Mouse (Mus musculus): ENCODE measurements around the gene Sept4.

Sept4 gene

GRCm38 (mm10) chr11:87568255-87568953, at the start of gene Sept4:
Gene Sept4 (plus strand): TSS chr11:87568903.
- no peak for DNase-seq

DNA sequence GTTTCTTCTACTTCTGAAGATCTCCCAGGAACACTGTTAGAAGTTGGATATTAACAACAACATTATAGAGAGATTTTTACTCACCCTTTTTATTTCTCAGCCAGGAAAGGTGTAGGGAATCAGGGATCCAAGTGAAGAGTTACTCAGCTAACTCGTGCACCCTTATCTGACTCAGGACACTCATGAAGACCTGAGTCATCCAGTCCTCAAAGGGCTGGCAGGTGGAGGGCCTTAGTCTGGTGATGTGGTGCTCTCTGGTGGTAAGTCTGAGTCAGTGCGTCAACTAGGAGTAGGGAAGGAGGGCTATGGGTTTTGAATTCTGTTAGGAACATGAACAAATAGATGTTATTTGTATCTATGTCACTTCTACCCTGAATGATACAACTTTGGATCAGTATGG, 49.4 kb upstream of the Sept4 start:
- DNase-seq: peak; percentile 25 to 52

DNA sequence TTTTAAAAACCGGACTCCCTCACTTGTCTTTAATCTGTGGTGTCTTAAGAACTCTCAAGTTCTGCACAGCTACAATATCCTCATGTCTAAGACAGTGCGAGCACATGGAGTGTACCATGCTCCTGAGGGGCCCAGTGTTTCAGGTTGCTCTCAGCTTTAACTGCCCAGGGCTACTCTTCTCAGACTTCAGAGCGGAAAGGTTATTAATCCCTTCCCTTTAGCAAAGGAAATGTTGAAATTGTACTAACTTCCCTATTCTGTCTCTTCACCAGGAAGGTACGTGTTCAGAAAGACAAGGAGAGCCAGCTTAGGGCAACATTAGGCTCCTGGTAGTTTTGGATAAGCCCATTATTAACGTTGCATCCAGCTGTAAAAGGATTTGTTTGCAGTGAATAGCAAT, 45.2 kb upstream of the Sept4 start:
- no peak for DNase-seq

DNA sequence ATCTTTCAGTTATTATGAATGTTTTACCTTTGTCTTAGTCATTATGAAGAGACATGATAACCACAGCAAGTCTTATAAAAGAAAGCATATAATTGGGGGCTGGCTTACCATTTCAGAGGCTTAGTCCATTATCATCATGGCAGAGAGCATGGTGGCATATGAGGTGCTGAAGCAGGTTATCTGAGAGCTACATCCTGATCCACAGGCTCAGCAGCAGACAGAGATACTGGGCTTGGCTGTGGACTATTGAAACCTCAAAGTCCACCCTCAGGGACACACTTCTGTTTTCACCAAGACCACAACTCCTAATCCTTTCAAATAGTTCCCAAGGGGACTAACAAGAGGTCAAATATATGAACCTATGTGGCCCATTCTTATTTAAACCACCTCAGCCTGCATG, 44.7 kb upstream of the Sept4 start:
- no peak for DNase-seq

GRCm38 (mm10) chr11:87524780-87525179, 43.9 kb upstream of the Sept4 start:
- no peak for DNase-seq

- DNase-seq: no peak
Measured at GRCm38 (mm10) chr11:87527364-87527763, 41.3 kb upstream of the Sept4 start.

DNA sequence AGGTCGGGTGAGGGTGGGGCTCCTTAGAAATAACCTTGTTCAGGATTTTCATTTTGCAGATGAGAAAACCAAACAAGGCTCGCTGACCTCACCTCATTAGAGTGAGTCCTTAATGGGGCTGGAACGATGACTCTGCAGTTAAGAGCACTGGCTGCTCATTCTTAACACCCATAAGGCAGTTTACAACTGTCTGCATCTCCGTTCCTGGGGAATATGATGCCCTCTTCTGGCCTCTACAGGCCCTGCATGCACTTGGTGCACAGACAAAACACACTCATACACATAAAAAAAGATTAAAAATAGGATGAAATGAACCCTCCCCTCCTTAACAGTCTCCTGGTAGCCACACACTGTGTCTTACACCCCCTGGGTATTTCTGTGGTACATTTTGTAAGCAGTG, 40.7 kb upstream of the Sept4 start:
- no peak for DNase-seq

GRCm38 (mm10) chr11:87531695-87532094, 37.0 kb upstream of the Sept4 start:
- no peak for DNase-seq

DNA sequence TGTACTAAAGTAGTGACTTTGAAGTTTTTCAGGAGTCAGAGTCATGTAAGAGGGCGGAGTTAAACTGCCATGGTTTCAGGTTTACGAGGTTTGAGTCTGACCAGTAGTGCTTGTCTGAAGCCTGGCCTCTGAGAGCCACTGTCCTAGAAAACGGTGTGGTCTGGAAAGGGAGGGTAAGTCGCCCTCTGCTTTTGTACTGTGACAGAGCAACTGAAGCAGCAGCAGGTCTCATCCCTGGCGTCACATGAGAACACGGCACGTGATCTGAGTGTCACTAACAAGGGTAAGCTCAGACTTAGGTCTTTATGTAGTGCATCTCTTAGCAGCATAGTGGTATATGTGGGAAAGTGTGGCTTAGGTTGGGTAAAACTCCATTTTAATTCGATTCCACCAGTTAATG, 26.4 kb upstream of the Sept4 start:
- DNase-seq: no peak

GRCm38 (mm10) chr11:87542906-87543305, 25.8 kb upstream of the Sept4 start:
- DNase-seq: no peak

DNA sequence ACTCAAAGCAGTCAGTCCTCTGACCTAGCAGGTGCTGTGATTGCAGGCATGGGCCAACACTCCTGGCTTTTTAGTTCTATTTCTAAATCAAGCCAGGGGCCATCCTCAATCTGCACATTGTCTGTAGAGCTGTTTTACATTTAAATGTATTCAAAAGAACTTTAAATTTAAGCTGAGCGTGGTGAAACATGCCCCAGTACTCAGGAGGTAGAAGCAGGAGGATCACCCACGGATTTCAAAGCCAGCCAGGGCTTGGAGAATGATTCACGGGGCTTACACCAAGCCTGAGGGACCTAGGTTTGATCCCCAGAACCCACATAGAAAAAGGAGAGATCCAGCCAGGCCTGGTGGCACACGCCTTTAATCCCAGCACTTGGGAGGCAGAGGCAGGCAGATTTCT, 15.4 kb upstream of the Sept4 start:
- DNase-seq: no peak

DNA sequence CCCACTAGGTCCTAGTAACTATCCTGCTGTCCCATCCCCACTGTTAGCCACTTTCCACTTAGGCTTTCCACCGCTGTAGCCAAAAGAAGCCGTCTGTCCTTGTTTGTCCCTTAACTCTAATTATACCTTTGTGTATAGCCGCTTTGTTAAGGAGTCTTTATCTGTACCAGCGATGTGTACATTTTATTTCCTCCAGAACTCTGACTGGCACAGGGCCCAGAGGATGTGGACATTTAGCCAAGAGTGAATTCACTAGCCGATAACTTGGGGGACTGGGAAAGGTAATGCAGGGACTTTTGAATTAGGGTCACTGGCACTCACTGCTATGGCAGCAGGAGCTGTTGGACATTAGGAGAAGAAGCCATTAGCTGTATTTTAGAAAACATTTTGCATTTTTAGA, 14.3 kb upstream of the Sept4 start:
- DNase-seq: peak; percentile 72 to 73

GRCm38 (mm10) chr11:87555106-87555703, 13.5 kb upstream of the Sept4 start:
- no peak for DNase-seq

DNA sequence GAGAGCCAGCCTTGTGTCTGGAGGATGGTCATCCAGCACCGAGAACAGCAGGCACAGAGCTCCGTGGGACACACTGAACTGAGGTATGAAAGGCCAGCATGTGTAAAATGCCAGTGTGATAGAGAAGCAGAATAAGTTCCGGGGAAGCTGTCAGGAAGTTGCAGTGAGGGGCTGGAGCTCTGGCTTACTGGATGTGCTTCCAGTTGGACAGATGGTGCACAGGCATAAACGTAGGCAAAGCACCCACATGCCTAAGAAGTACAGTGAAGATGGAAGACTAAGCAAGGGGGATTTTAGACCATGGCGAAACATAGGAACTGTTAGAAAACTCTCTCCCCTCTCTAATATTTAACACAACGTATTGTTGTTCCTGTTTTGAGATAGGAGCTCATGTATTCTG, 7.5 kb upstream of the Sept4 start:
- no peak for DNase-seq

GRCm38 (mm10) chr11:87566501-87566900, 2.2 kb upstream of the Sept4 start, which contains the start of gene Gm11492:
Gene Gm11492 (plus strand): TSS chr11:87566653.
- DNase-seq: no peak

DNA sequence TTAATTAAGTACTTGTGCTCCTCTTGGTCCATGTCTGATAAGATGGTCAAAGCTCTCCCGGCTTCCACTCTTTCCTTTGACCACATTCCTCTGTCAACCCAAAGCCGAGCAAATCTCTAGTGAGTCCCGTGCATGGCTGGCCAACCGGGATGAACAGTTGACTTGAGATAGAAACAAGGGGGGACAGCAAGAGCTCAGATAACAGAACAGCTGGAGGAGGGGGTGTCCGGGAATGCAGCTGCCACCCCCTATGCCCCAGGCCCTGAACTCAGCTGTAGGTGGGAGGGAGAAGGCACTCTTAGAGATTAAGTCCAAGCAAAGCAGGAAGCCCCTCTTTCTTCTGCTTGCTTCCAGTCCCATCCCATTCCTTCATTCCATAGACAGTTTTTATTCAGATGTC, 2.0 kb downstream of the Sept4 start:
- no peak for DNase-seq

- no peak for DNase-seq
Measured at GRCm38 (mm10) chr11:87571361-87571950, 2.8 kb downstream of the Sept4 start.

DNA sequence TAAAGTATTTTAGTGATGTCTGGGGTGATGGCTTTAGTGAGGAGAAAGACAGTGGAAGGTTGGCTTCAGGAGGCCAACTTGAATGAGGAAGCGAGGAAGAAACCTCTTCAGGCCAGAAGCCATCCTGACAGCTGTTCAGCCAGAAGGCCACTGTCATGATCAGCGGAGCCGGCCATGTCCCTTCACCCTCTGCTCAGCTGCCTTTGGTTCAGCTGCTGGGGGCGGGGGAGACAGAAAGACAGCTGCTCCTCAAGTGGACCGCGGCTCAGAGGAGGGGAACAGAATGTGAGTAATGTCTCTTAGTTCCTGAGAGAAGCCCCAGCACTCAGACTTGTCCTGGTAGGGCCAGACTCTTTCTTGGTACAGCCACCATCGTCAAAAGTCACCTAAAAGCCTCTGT, 5.0 kb downstream of the Sept4 start:
- DNase-seq: peak in 1 of 2 experiments; percentile 73

- no peak for DNase-seq
Measured at GRCm38 (mm10) chr11:87574520-87575180, 5.9 kb downstream of the Sept4 start.

GRCm38 (mm10) chr11:87577601-87578248, 9.0 kb downstream of the Sept4 start:
- peak in 1 of 2 experiments; percentile 11 for DNase-seq

GRCm38 (mm10) chr11:87578249-87578962, 9.7 kb downstream of the Sept4 start:
- peak; percentile 78 to 85 for DNase-seq

DNA sequence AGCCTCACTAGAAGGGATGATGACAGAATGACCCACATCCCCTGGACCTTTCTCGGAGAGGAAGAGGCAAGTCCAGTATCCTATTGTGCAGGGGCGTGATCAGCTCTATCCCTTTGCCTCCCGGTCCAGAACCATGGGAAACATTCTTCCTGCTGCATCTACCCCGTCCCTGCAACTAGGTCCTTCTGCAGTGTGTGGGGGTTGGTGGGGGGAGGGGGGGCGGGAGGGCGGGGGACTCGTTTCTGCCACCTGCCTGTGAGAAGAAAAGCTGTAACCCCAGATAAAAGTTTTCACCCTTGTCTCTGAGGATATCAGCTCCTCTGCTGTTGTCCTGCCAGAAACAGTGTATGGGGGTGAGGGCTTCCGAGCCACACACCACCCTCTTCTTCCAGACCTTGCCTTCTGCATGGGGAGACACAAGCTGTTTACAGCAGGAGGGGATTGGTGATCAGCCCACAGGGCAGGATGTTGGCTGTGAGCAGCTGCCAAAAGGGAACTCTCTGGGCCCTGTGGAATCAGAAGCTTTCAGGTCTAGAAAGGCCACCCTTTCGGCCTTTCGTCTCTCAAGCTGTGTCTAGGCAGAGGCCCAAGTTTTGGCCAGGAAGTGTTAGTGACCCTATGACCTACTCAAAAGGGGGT, 10.4 kb downstream of the Sept4 start:
- DNase-seq: peak; percentile 57 to 83

Measured in lung, postnatal 4 days (tissue).